Mouse (Mus musculus) hindbrain, embryonic 14.5 days (tissue): Measurements from ENCODE around the gene Zfp747. TPM values are rescaled to one million over a fixed set of nuclear protein-coding genes. Genes with fewer than 3 reads are reported as not detected.
A peak's percentile ranks its signal among the peaks of the same experiment; 100 is the strongest.
"Not testable (repeated sequence)": the region's sequence is repeated elsewhere in the genome, so short reads cannot be mapped to it uniquely, and the experiment has no call there.

Experiments used
- ATAC-seq: fragments of 200-750 bp; cut with Nextera tagmentation; 2 replicates; pipeline ENCODE4 v1.8.0; 2017; ENCODE audit warnings: moderate number of reproducible peaks, mild to moderate bottlenecking, moderate TSS enrichment, moderate library complexity; ENCODE audit not compliant: low FRiP score
- DNase-seq: peaks from one replicate; pipeline ENCODE4 v3.0.0-alpha.2; 2015; ENCODE audit warnings: low spot score
- H3K27ac ChIP-seq: fragments of 300-500 bp; sonication (generic); 2 replicates; pipeline ENCODE4 v1.5.1; 2014; ENCODE audit warnings: mild to moderate bottlenecking, moderate library complexity
- H3K27me3 ChIP-seq: fragments of 300-500 bp; sonication (generic); 2 replicates; pipeline ENCODE4 v1.6.1; 2014; ENCODE audit warnings: mild to moderate bottlenecking, low read length, mixed read lengths; ENCODE audit not compliant: control insufficient read depth, insufficient read depth
- H3K36me3 ChIP-seq: fragments of 300-500 bp; sonication (generic); replicated peaks from 2 replicates; pipeline ENCODE4 v1.6.1; 2014; ENCODE audit not compliant: control insufficient read depth, insufficient read depth
- H3K4me1 ChIP-seq: fragments of 300-500 bp; sonication (generic); replicated peaks from 2 replicates; pipeline ENCODE4 v1.6.1; 2014; ENCODE audit warnings: antibody characterized with exemption, low read length, mixed read lengths; ENCODE audit not compliant: control insufficient read depth, insufficient read depth
- H3K4me2 ChIP-seq: fragments of 300-500 bp; sonication (generic); replicated peaks from 2 replicates; pipeline ENCODE4 v1.6.1; 2014; ENCODE audit warnings: mild to moderate bottlenecking, moderate library complexity
- H3K4me3 ChIP-seq: fragments of 300-500 bp; sonication (generic); replicated peaks from 2 replicates; pipeline ENCODE4 v1.5.1; 2014; ENCODE audit warnings: mild to moderate bottlenecking, low read length
- H3K9ac ChIP-seq: fragments of 300-500 bp; sonication (generic); 2 replicates; pipeline ENCODE4 v1.6.1; 2014
- H3K9me3 ChIP-seq: fragments of 300-500 bp; sonication (generic); 2 replicates; pipeline ENCODE4 v1.6.1; 2016; ENCODE audit warnings: low read length; ENCODE audit not compliant: control insufficient read depth
- WGBS: fragments of 180-500 bp; shearing (Covaris S2); extraction: QIAGEN DNeasy Blood & Tissue Kit; methylation state at CpG from one replicate; pipeline ENCODE4 v1.1.7; 2014; 5-methylcytosine and 5-hydroxymethylcytosine counted together
- polyA plus RNA-seq: library from polyadenylated mRNA; unstranded; fragments of >200 nt; fragmentation: Nextera tagmentation; extraction: Ambion mirVana; gene quantifications from 2 replicates; pipeline ENCODE4 v1.2.1, GENCODE M21; 2014

Gene Zfp747
- polyA plus RNA-seq, 1 experiment from 2014 or later: 8.5 TPM

- 80% methylated on average over 6 of the region's 6 CpGs for WGBS
- H3K36me3 ChIP-seq: peaks cover 3% of the 10 kb centered on the region; the same call in 1 of the 2 replicates
- no peak overlapping the region for H3K27ac ChIP-seq
- H3K9ac ChIP-seq: no peak overlapping the region
- H3K4me3 ChIP-seq: no peak overlapping the region
- no peaks in the 10 kb centered on the region for H3K4me1 ChIP-seq
- DNase-seq (no peak), ATAC-seq (no peak)
- no peaks in the 10 kb centered on the region for H3K9me3 ChIP-seq
- no peak overlapping the region for H3K4me2 ChIP-seq
- H3K27me3 ChIP-seq: no peaks in the 10 kb centered on the region
Measured at GRCm38 (mm10) chr7:127378310-127378921, 2.6 kb upstream of the Zfp747 start.

- H3K4me2 ChIP-seq, H3K27ac ChIP-seq, H3K27me3 ChIP-seq, H3K4me1 ChIP-seq, H3K4me3 ChIP-seq, H3K9me3 ChIP-seq, H3K36me3 ChIP-seq, H3K9ac ChIP-seq, DNase-seq, ATAC-seq: not testable (repeated sequence)
- 78% methylated on average over 3 of the region's 3 CpGs for WGBS
Measured at GRCm38 (mm10) chr7:127371870-127372269, 4.0 kb downstream of the Zfp747 start.

- Histone ChIP-seq H3K4me2 (no peak overlapping the region), H3K4me3 (no peak overlapping the region), H3K27ac (no peak overlapping the region), H3K36me3 (no peaks in the 10 kb centered on the region), H3K27me3 (no peaks in the 10 kb centered on the region), H3K9me3 (no peaks in the 10 kb centered on the region), H3K9ac (no peak overlapping the region), H3K4me1 (no peaks in the 10 kb centered on the region)
- ATAC-seq: no peak
- 86% methylated on average over 2 of the region's 2 CpGs for WGBS
- no peak for DNase-seq
Measured at GRCm38 (mm10) chr7:127371213-127371612, 4.6 kb downstream of the Zfp747 start.

GRCm38 (mm10) chr7:127366249-127366648, 9.6 kb downstream of the Zfp747 start:
- Histone ChIP-seq H3K9me3 (no peaks in the 10 kb centered on the region), H3K4me1 (0 out of 2 replicates have a peak, but pooled peaks cover 12% of the 10 kb centered on the region), H3K27me3 (peaks cover 3% of the 10 kb centered on the region; the same call in 1 of the 2 replicates), H3K9ac (no peak overlapping the region), H3K27ac (no peak overlapping the region), H3K4me2 (no peak overlapping the region), H3K36me3 (no peaks in the 10 kb centered on the region), H3K4me3 (no peak overlapping the region)
- no peak for ATAC-seq
- no peak for DNase-seq
- WGBS: 92% methylated on average over 3 of the region's 3 CpGs

DNA sequence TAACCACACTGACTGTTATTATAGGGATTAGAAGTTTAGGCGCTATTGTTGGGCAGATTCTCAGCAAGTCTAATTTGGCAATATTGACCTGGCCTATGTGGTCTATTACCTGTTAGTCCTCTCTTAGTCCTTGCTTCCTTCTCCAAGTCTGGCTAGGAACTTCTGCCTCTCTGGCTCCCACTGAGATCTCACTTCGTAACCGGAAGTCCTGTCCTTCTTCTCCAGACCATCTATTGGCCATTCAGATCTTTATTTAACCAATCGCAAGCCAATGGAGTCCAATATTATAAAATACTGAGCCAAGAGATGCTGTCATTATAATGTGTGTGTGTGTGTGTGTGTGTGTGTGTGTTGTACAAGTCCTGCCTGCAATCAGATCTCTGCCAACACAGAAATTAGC, 11.7 kb downstream of the Zfp747 start:
- Histone ChIP-seq H3K36me3 (no peaks in the 10 kb centered on the region), H3K4me3 (peak overlapping the region; percentile 34), H3K27ac (no peak overlapping the region), H3K4me2 (peak overlapping the region; percentile 84), H3K4me1 (0 out of 2 replicates have a peak, but pooled peaks cover 12% of the 10 kb centered on the region), H3K27me3 (peaks cover 3% of the 10 kb centered on the region; the same call in 1 of the 2 replicates), H3K9me3 (no peaks in the 10 kb centered on the region), H3K9ac (peak overlapping the region; percentile 66; the same call in 1 of the 2 replicates)
- DNase-seq (no peak), ATAC-seq (no peak)
- WGBS: 45% methylated on average over 4 of the region's 4 CpGs

GRCm38 (mm10) chr7:127363475-127363921, 12.4 kb downstream of the Zfp747 start:
- Histone ChIP-seq H3K36me3 (no peaks in the 10 kb centered on the region), H3K4me3 (peak overlapping the region; percentile 34), H3K4me2 (peak overlapping the region; percentile 84), H3K27ac (peak overlapping the region; percentile 44; the same call in 1 of the 2 replicates), H3K27me3 (peaks cover 3% of the 10 kb centered on the region; the same call in 1 of the 2 replicates), H3K9me3 (no peaks in the 10 kb centered on the region), H3K4me1 (0 out of 2 replicates have a peak, but pooled peaks cover 12% of the 10 kb centered on the region), H3K9ac (peak overlapping the region; percentile 66)
- ATAC-seq: no peak
- peak; percentile 48 for DNase-seq
- WGBS: 1% methylated on average over 24 of the region's 24 CpGs

DNA sequence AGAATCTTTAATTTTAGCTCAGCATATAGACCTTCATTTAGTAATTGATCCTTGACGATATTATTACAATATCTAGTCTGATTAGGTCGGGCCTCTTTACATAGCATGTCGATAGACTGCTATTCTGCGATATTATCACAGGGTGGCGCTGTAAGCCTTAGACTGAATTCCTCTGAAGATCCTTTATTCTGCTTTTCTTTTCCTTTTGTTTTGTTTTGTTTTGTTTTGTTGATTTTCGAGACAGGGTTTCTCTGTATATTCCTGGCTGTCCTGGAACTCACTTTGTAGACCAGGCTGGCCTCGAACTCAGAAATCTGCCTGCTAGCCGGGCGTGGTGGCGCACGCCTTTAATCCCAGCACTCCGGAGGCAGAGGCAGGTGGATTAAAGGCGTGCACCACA, 13.4 kb downstream of the Zfp747 start:
- not testable (repeated sequence) for H3K9me3 ChIP-seq, H3K36me3 ChIP-seq, H3K9ac ChIP-seq, H3K4me3 ChIP-seq, H3K27me3 ChIP-seq, ATAC-seq, H3K27ac ChIP-seq
- H3K4me2 ChIP-seq: peak overlapping the region; percentile 40
- peak; percentile 78 for DNase-seq
- 21% methylated on average over 13 of the region's 13 CpGs for WGBS
- 0 out of 2 replicates have a peak, but pooled peaks cover 12% of the 10 kb centered on the region for H3K4me1 ChIP-seq

DNA sequence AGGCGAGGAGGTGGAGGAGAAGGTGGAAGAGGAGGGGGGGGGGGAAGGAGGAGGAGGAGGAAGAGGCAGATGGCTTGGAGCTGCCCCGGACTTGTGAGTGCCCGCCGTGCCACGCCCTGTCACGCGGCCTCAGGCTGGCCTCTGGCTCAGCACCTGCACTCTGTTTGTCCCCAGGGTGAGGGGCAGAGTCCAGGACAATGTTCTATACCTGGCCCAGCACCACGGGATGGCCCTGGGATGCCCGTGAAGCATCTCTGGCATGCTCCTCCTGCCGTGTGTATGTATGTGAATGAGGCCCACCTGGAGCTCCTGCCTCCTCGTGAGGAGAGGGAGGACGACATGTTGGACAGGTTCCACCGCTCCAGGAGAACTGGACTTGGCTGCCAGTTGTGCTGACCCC, 14.4 kb downstream of the Zfp747 start:
- WGBS: 64% methylated on average over 13 of the region's 13 CpGs
- Histone ChIP-seq H3K27me3 (peaks cover 3% of the 10 kb centered on the region; the same call in 1 of the 2 replicates), H3K36me3 (no peaks in the 10 kb centered on the region), H3K4me1 (0 out of 2 replicates have a peak, but pooled peaks cover 12% of the 10 kb centered on the region), H3K9me3 (no peaks in the 10 kb centered on the region), H3K4me2 (no peak overlapping the region), H3K9ac (no peak overlapping the region), H3K27ac (no peak overlapping the region), H3K4me3 (no peak overlapping the region)
- ATAC-seq (no peak), DNase-seq (no peak)

GRCm38 (mm10) chr7:127360265-127360664, 15.6 kb downstream of the Zfp747 start:
- H3K9me3 ChIP-seq: no peaks in the 10 kb centered on the region
- H3K4me1 ChIP-seq: 0 out of 2 replicates have a peak, but pooled peaks cover 12% of the 10 kb centered on the region
- peaks cover 3% of the 10 kb centered on the region; the same call in 1 of the 2 replicates for H3K27me3 ChIP-seq
- no peak for DNase-seq
- ATAC-seq: no peak
- 85% methylated on average over 4 of the region's 4 CpGs for WGBS
- no peak overlapping the region for H3K4me2 ChIP-seq
- H3K4me3 ChIP-seq: no peak overlapping the region
- H3K27ac ChIP-seq: no peak overlapping the region
- H3K9ac ChIP-seq: no peak overlapping the region
- no peaks in the 10 kb centered on the region for H3K36me3 ChIP-seq
